Mouse (Mus musculus) embryonic facial prominence, embryonic 13.5 days (tissue): Measurements from ENCODE around the gene Fnbp1. TPM values are rescaled to one million over a fixed set of nuclear protein-coding genes. Genes with fewer than 3 reads are reported as not detected.

Experiments
- ATAC-seq: fragments of 200-750 bp; cut with Nextera tagmentation; 2 replicates; pipeline ENCODE4 v1.8.0; 2017; ENCODE audit warnings: low read depth; ENCODE audit not compliant: insufficient number of reproducible peaks, insufficient read depth, low FRiP score, low TSS enrichment
- H3K27ac ChIP-seq: fragments of 300-500 bp; sonication (generic); 2 replicates; pipeline ENCODE4 v1.5.1; 2015; ENCODE audit warnings: moderate library complexity, mild to moderate bottlenecking, inconsistent platforms
- H3K27me3 ChIP-seq: fragments of 300-500 bp; sonication (generic); 2 replicates; pipeline ENCODE4 v1.6.1; 2015; ENCODE audit warnings: mild to moderate bottlenecking, inconsistent platforms
- H3K36me3 ChIP-seq: fragments of 300-500 bp; sonication (generic); 2 replicates; pipeline ENCODE4 v1.6.1; 2015; ENCODE audit warnings: mild to moderate bottlenecking, inconsistent platforms
- H3K4me1 ChIP-seq: fragments of 300-500 bp; sonication (generic); 2 replicates; pipeline ENCODE4 v1.6.1; 2015; ENCODE audit warnings: inconsistent platforms
- H3K4me2 ChIP-seq: fragments of 300-500 bp; sonication (generic); 2 replicates; pipeline ENCODE4 v1.6.1; 2015; ENCODE audit warnings: moderate library complexity, mild to moderate bottlenecking, inconsistent platforms
- H3K4me3 ChIP-seq: fragments of 300-500 bp; sonication (generic); 2 replicates; pipeline ENCODE4 v1.5.1; 2015; ENCODE audit warnings: mild to moderate bottlenecking, inconsistent platforms
- H3K9ac ChIP-seq: fragments of 300-500 bp; sonication (generic); 2 replicates; pipeline ENCODE4 v1.6.1; 2015; ENCODE audit warnings: mild to moderate bottlenecking, inconsistent platforms
- H3K9me3 ChIP-seq: fragments of 300-500 bp; sonication (generic); 2 replicates; pipeline ENCODE4 v1.6.1; 2016; ENCODE audit warnings: inconsistent platforms
- WGBS: fragments of 180-500 bp; shearing (Covaris S2); methylation state at CpG from one replicate; pipeline ENCODE4 v1.1.7; 2015; ENCODE audit warnings: mixed read lengths; 5-methylcytosine and 5-hydroxymethylcytosine counted together
- polyA plus RNA-seq: library from polyadenylated mRNA; unstranded; fragments of >200 nt; fragmentation: Nextera tagmentation; extraction: Ambion mirVana; gene quantifications from 2 replicates; pipeline ENCODE4 v1.2.1, GENCODE M21; 2015

The Fnbp1 gene
- polyA plus RNA-seq, 1 experiment from 2014 or later, result 29.4 TPM

GRCm38 (mm10) chr2:31060787-31061730, 80.7 kb downstream of the Fnbp1 start:
- Histone ChIP-seq H3K9ac (no peak overlapping the region), H3K4me1 (0 out of 2 replicates have a peak, but pooled peaks cover 3% of the 10 kb centered on the region), H3K9me3 (peaks cover 4% of the 10 kb centered on the region; the same call in 1 of the 2 replicates), H3K4me2 (no peak overlapping the region), H3K4me3 (no peak overlapping the region), H3K36me3 (peaks cover 44% of the 10 kb centered on the region), H3K27me3 (no peaks in the 10 kb centered on the region), H3K27ac (0 out of 2 replicates have a peak overlapping the region, but pooled peaks have one; percentile 33)
- WGBS, result 86% methylated on average over 28 of the region's 28 CpGs
- ATAC-seq, result no peak

- no peak for ATAC-seq
- Histone ChIP-seq H3K4me2 (no peak overlapping the region), H3K36me3 (peaks cover 51% of the 10 kb centered on the region), H3K27me3 (no peaks in the 10 kb centered on the region), H3K9ac (no peak overlapping the region), H3K27ac (no peak overlapping the region), H3K4me1 (no peaks in the 10 kb centered on the region), H3K9me3 (peaks cover 5% of the 10 kb centered on the region; the same call in 1 of the 2 replicates), H3K4me3 (no peak overlapping the region)
- WGBS, result 90% methylated on average over 1 of the region's 1 CpGs
These were observed 81.5 kb downstream of the Fnbp1 start for GRCm38 (mm10) chr2:31060271-31060670.

- H3K4me3 ChIP-seq, result no peak overlapping the region
- H3K36me3 ChIP-seq, result peaks cover 69% of the 10 kb centered on the region
- H3K9ac ChIP-seq, result no peak overlapping the region
- H3K27me3 ChIP-seq, result no peaks in the 10 kb centered on the region
- 86% methylated on average over 4 of the region's 4 CpGs for WGBS
- no peak overlapping the region for H3K4me2 ChIP-seq
- no peak overlapping the region for H3K27ac ChIP-seq
- ATAC-seq, result no peak
- H3K9me3 ChIP-seq, result peaks cover 5% of the 10 kb centered on the region; the same call in 1 of the 2 replicates
- H3K4me1 ChIP-seq, result no peaks in the 10 kb centered on the region
These were observed 83.4 kb downstream of the Fnbp1 start for GRCm38 (mm10) chr2:31058443-31058842.

GRCm38 (mm10) chr2:31057549-31058177, 84.1 kb downstream of the Fnbp1 start:
- 74% methylated on average over 6 of the region's 6 CpGs for WGBS
- no peak for ATAC-seq
- Histone ChIP-seq H3K27me3 (no peaks in the 10 kb centered on the region), H3K4me3 (no peak overlapping the region), H3K9me3 (peaks cover 5% of the 10 kb centered on the region; the same call in 1 of the 2 replicates), H3K4me1 (no peaks in the 10 kb centered on the region), H3K36me3 (peaks cover 76% of the 10 kb centered on the region), H3K9ac (no peak overlapping the region), H3K27ac (no peak overlapping the region), H3K4me2 (no peak overlapping the region)

GRCm38 (mm10) chr2:31056070-31056469, 85.7 kb downstream of the Fnbp1 start:
- Histone ChIP-seq H3K27ac (no peak overlapping the region), H3K36me3 (peaks cover 80% of the 10 kb centered on the region), H3K9me3 (peaks cover 5% of the 10 kb centered on the region; the same call in 1 of the 2 replicates), H3K9ac (no peak overlapping the region), H3K4me3 (no peak overlapping the region), H3K4me1 (no peaks in the 10 kb centered on the region), H3K4me2 (no peak overlapping the region), H3K27me3 (no peaks in the 10 kb centered on the region)
- 95% methylated on average over 3 of the region's 3 CpGs for WGBS
- no peak for ATAC-seq

- Histone ChIP-seq H3K4me2 (no peak overlapping the region), H3K27me3 (no peaks in the 10 kb centered on the region), H3K4me1 (no peaks in the 10 kb centered on the region), H3K27ac (no peak overlapping the region), H3K9me3 (peaks cover 5% of the 10 kb centered on the region; the same call in 1 of the 2 replicates), H3K36me3 (peaks cover 79% of the 10 kb centered on the region), H3K4me3 (no peak overlapping the region), H3K9ac (no peak overlapping the region)
- WGBS, result 92% methylated on average over 11 of the region's 11 CpGs
- no peak for ATAC-seq
These were observed 87.9 kb downstream of the Fnbp1 start for GRCm38 (mm10) chr2:31053851-31054340.

- H3K4me3 ChIP-seq, result no peak overlapping the region
- H3K9ac ChIP-seq, result no peak overlapping the region
- H3K4me2 ChIP-seq, result no peak overlapping the region
- H3K27ac ChIP-seq, result no peak overlapping the region
- H3K27me3 ChIP-seq, result no peaks in the 10 kb centered on the region
- ATAC-seq, result no peak
- peaks cover 5% of the 10 kb centered on the region; the same call in 1 of the 2 replicates for H3K9me3 ChIP-seq
- no peaks in the 10 kb centered on the region for H3K4me1 ChIP-seq
- H3K36me3 ChIP-seq, result peaks cover 75% of the 10 kb centered on the region
- WGBS, result 93% methylated on average over 13 of the region's 13 CpGs
These were observed 88.4 kb downstream of the Fnbp1 start for GRCm38 (mm10) chr2:31053426-31053825.

GRCm38 (mm10) chr2:31052441-31052840, 89.4 kb downstream of the Fnbp1 start:
- no peaks in the 10 kb centered on the region for H3K27me3 ChIP-seq
- no peak overlapping the region for H3K9ac ChIP-seq
- H3K9me3 ChIP-seq, result peaks cover 5% of the 10 kb centered on the region; the same call in 1 of the 2 replicates
- 89% methylated on average over 10 of the region's 10 CpGs for WGBS
- no peak overlapping the region for H3K27ac ChIP-seq
- no peaks in the 10 kb centered on the region for H3K4me1 ChIP-seq
- peaks cover 72% of the 10 kb centered on the region for H3K36me3 ChIP-seq
- H3K4me3 ChIP-seq, result no peak overlapping the region
- no peak overlapping the region for H3K4me2 ChIP-seq
- no peak for ATAC-seq

- H3K4me2 ChIP-seq, result no peak overlapping the region
- no peaks in the 10 kb centered on the region for H3K4me1 ChIP-seq
- no peaks in the 10 kb centered on the region for H3K27me3 ChIP-seq
- no peak overlapping the region for H3K27ac ChIP-seq
- H3K9ac ChIP-seq, result no peak overlapping the region
- H3K36me3 ChIP-seq, result peaks cover 50% of the 10 kb centered on the region
- no peaks in the 10 kb centered on the region for H3K9me3 ChIP-seq
- H3K4me3 ChIP-seq, result no peak overlapping the region
- ATAC-seq, result no peak
- WGBS, result 93% methylated on average over 6 of the region's 6 CpGs
These were observed 93.8 kb downstream of the Fnbp1 start for GRCm38 (mm10) chr2:31048037-31048436.

- 100% methylated on average over 1 of the region's 1 CpGs for WGBS
- no peak overlapping the region for H3K4me3 ChIP-seq
- H3K27ac ChIP-seq, result no peak overlapping the region
- H3K9me3 ChIP-seq, result peaks cover 7% of the 10 kb centered on the region; the same call in 1 of the 2 replicates
- H3K36me3 ChIP-seq, result peaks cover 64% of the 10 kb centered on the region
- H3K4me2 ChIP-seq, result no peak overlapping the region
- H3K9ac ChIP-seq, result no peak overlapping the region
- H3K27me3 ChIP-seq, result no peaks in the 10 kb centered on the region
- ATAC-seq, result no peak
- H3K4me1 ChIP-seq, result no peaks in the 10 kb centered on the region
These were observed 98.0 kb downstream of the Fnbp1 start for GRCm38 (mm10) chr2:31043856-31044255.

- H3K4me3 ChIP-seq, result no peak overlapping the region
- no peak overlapping the region for H3K4me2 ChIP-seq
- no peaks in the 10 kb centered on the region for H3K4me1 ChIP-seq
- no peak overlapping the region for H3K27ac ChIP-seq
- H3K36me3 ChIP-seq, result peaks cover 70% of the 10 kb centered on the region
- H3K9ac ChIP-seq, result no peak overlapping the region
- ATAC-seq, result no peak
- H3K27me3 ChIP-seq, result no peaks in the 10 kb centered on the region
- WGBS, result 86% methylated on average over 6 of the region's 6 CpGs
- H3K9me3 ChIP-seq, result peaks cover 7% of the 10 kb centered on the region; the same call in 1 of the 2 replicates
These were observed 98.9 kb downstream of the Fnbp1 start for GRCm38 (mm10) chr2:31042881-31043280.
